Mouse (Mus musculus) intestine, embryonic 15.5 days (tissue): ENCODE data around the gene Dlg2. TPM values are rescaled to one million over a fixed set of nuclear protein-coding genes. Genes with fewer than 3 reads are reported as not detected.

Experiments used
- ATAC-seq: fragments of 200-750 bp; cut with Nextera tagmentation; 2 replicates; pipeline ENCODE4 v1.8.0; 2017; ENCODE audit warnings: moderate TSS enrichment, moderate library complexity
- H3K27ac ChIP-seq: fragments of 300-500 bp; sonication (generic); 2 replicates; pipeline ENCODE4 v1.5.1; 2015; ENCODE audit warnings: mild to moderate bottlenecking, inconsistent platforms
- H3K27me3 ChIP-seq: fragments of 300-500 bp; sonication (generic); replicated peaks from 2 replicates; pipeline ENCODE4 v1.6.1; 2015; ENCODE audit warnings: inconsistent platforms
- H3K36me3 ChIP-seq: fragments of 300-500 bp; sonication (generic); 2 replicates; pipeline ENCODE4 v1.6.1; 2015; ENCODE audit warnings: inconsistent platforms
- H3K4me1 ChIP-seq: fragments of 300-500 bp; sonication (generic); replicated peaks from 2 replicates; pipeline ENCODE4 v1.6.1; 2015; ENCODE audit warnings: inconsistent platforms
- H3K4me2 ChIP-seq: fragments of 300-500 bp; sonication (generic); replicated peaks from 2 replicates; pipeline ENCODE4 v1.6.1; 2015; ENCODE audit warnings: mild to moderate bottlenecking, inconsistent platforms
- H3K4me3 ChIP-seq: fragments of 300-500 bp; sonication (generic); replicated peaks from 2 replicates; pipeline ENCODE4 v1.5.1; 2015; ENCODE audit warnings: inconsistent platforms
- H3K9ac ChIP-seq: fragments of 300-500 bp; sonication (generic); 2 replicates; pipeline ENCODE4 v1.6.1; 2015; ENCODE audit warnings: inconsistent platforms
- H3K9me3 ChIP-seq: fragments of 300-500 bp; sonication (generic); 2 replicates; pipeline ENCODE4 v1.6.1; 2016; ENCODE audit warnings: inconsistent platforms
- WGBS: fragments of 180-500 bp; shearing (Covaris S2); methylation state at CpG from one replicate; pipeline ENCODE4 v1.1.7; 2015; 5-methylcytosine and 5-hydroxymethylcytosine counted together
- polyA plus RNA-seq: library from polyadenylated mRNA; unstranded; fragments of >200 nt; fragmentation: Nextera tagmentation; extraction: Ambion mirVana; gene quantifications from 2 replicates; pipeline ENCODE4 v1.2.1, GENCODE M21; 2015

The Dlg2 gene
- polyA plus RNA-seq, 1 experiment from 2014 or later: 4.8 TPM

DNA sequence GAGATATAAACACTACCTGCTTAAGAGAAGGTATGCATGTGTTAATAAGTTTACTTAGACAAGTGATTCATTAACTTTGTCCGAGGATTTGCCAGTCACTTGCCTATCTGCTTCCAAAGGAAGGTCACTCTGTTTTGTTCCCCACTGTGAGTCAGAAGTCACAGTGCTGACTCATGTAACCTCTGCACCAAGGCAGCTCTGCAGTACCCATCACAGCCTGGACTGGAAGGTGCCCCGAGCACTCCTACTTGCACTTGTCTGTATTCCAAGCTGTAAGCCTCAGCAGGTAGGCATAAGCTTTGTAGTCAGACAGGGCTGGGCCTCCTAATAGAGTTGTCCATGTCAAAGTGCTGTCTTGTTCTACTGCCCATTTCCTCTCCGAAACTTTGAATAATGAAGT lies 1782.2 kb downstream of the Dlg2 start:
- Histone ChIP-seq H3K4me3 (no peak overlapping the region), H3K9ac (no peak overlapping the region), H3K27ac (no peak overlapping the region), H3K27me3 (no peaks in the 10 kb centered on the region), H3K9me3 (no peaks in the 10 kb centered on the region), H3K4me2 (no peak overlapping the region), H3K36me3 (no peaks in the 10 kb centered on the region), H3K4me1 (no peaks in the 10 kb centered on the region)
- peak; percentile 92 for ATAC-seq
- WGBS: 53% methylated on average over 3 of the region's 3 CpGs

DNA sequence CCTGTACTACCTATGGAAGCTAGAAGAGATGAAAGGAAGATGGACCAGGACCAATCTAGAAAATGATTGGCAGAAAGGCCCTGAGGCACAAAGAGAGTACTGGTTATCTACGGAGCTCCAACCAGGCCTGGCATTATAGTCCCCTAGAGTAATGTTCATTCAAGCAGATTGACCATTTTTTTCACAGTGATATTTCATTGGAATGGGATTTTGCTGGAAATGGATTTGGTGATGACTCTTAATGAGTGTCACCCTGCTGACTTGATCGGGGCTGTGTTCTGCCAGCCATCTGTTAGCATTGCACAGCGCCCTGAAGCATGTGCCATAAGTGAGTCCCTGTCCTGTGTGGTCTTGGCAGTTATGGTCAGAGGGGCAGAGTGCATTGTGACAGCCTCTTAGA lies 1787.9 kb downstream of the Dlg2 start:
- no peaks in the 10 kb centered on the region for H3K9me3 ChIP-seq
- H3K4me2 ChIP-seq: no peak overlapping the region
- H3K9ac ChIP-seq: no peak overlapping the region
- H3K4me1 ChIP-seq: no peaks in the 10 kb centered on the region
- 79% methylated on average over 3 of the region's 3 CpGs for WGBS
- no peak overlapping the region for H3K4me3 ChIP-seq
- H3K27ac ChIP-seq: no peak overlapping the region
- no peaks in the 10 kb centered on the region for H3K36me3 ChIP-seq
- ATAC-seq: no peak
- H3K27me3 ChIP-seq: no peaks in the 10 kb centered on the region

DNA sequence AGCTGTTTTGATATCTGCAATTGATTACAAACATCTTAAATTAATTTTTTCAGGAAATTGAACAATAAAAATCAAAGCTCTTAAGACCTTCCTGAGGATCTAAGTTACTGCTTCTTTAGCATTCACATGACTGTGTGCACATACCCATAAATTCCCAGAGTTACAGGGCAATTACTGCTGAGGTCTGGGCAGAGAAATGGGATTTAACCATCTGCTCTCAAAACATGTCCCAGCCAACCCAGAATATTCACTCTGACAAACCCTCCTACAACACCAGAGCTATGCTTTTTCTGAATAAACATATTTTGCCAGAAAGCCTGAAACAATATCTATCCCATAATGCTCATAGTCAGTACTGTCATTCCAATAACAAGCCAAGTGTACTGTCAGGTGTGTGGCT lies 1788.5 kb downstream of the Dlg2 start:
- no peak for ATAC-seq
- no peak overlapping the region for H3K27ac ChIP-seq
- H3K27me3 ChIP-seq: no peaks in the 10 kb centered on the region
- H3K9me3 ChIP-seq: no peaks in the 10 kb centered on the region
- no peak overlapping the region for H3K9ac ChIP-seq
- H3K4me3 ChIP-seq: no peak overlapping the region
- no peaks in the 10 kb centered on the region for H3K4me1 ChIP-seq
- H3K36me3 ChIP-seq: no peaks in the 10 kb centered on the region
- no peak overlapping the region for H3K4me2 ChIP-seq

DNA sequence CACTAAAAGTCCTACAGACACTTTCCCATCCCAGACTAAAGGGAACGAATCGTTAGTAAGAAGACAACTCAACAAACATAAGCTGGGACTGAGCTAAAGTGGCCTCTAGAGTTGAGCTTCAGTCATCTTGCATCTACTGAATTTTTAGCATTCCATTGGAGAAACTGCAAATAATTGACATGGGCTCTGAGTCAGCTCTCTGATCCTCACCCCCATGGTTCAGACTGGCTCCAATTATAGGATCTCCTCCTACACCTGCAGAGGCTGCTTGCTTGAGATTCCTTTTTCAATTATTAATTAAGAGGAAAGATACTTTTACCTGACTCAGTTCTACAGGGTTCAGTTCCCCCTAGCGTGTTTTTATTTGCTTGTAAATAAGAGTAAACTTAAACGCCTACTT lies 1798.9 kb downstream of the Dlg2 start:
- Histone ChIP-seq H3K4me2 (no peak overlapping the region), H3K27ac (no peak overlapping the region), H3K9ac (no peak overlapping the region), H3K4me3 (no peak overlapping the region), H3K4me1 (no peaks in the 10 kb centered on the region), H3K36me3 (no peaks in the 10 kb centered on the region), H3K27me3 (no peaks in the 10 kb centered on the region), H3K9me3 (no peaks in the 10 kb centered on the region)
- no peak for ATAC-seq
- WGBS: 76% methylated on average over 4 of the region's 4 CpGs

DNA sequence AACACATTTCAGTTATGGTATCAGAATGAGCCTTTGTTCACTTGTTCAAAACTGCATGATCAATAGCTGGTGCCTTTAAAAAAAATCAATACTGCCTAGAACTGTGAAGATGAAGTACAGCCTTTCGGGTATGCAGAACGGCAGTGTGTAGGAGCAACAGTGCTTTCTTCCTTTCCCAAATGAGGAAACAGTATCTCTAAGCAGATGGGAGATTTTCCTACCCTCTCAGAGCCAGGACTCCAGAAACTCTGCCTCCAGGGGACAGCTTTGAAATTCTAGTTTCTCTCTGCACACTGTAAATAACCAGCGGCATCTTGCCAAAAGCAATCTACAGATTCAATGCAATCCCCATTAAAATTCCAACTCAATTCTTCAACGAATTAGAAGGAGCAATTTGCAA lies 1801.2 kb downstream of the Dlg2 start:
- ATAC-seq: no peak
- H3K9ac ChIP-seq: no peak overlapping the region
- H3K9me3 ChIP-seq: no peaks in the 10 kb centered on the region
- no peaks in the 10 kb centered on the region for H3K36me3 ChIP-seq
- H3K4me3 ChIP-seq: no peak overlapping the region
- no peaks in the 10 kb centered on the region for H3K27me3 ChIP-seq
- 63% methylated on average over 4 of the region's 4 CpGs for WGBS
- H3K27ac ChIP-seq: no peak overlapping the region
- H3K4me1 ChIP-seq: no peaks in the 10 kb centered on the region
- H3K4me2 ChIP-seq: no peak overlapping the region

DNA sequence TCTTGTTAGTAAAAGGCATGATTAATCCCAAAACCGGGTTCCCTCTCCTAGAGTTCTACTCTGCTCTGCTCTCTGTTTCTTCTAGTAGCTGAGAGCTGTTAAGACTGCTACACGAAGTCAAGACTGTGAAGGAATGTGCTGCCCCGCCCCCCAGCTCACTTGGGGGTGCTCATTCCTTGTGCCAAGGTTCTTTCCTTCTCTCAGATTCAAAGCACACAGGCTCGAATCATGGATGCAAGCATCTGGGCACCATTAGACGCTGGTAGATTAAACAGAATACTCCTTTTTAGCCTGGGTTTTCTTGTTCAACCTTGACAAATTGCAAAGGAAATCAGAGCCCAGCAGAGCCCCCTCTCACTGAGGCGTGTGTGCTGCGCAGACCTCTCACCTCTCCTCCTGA lies 1804.5 kb downstream of the Dlg2 start:
- 32% methylated on average over 7 of the region's 7 CpGs for WGBS
- no peak overlapping the region for H3K4me3 ChIP-seq
- H3K36me3 ChIP-seq: no peaks in the 10 kb centered on the region
- no peaks in the 10 kb centered on the region for H3K4me1 ChIP-seq
- H3K4me2 ChIP-seq: no peak overlapping the region
- no peaks in the 10 kb centered on the region for H3K9me3 ChIP-seq
- no peak overlapping the region for H3K9ac ChIP-seq
- H3K27ac ChIP-seq: no peak overlapping the region
- no peak for ATAC-seq
- no peaks in the 10 kb centered on the region for H3K27me3 ChIP-seq

DNA sequence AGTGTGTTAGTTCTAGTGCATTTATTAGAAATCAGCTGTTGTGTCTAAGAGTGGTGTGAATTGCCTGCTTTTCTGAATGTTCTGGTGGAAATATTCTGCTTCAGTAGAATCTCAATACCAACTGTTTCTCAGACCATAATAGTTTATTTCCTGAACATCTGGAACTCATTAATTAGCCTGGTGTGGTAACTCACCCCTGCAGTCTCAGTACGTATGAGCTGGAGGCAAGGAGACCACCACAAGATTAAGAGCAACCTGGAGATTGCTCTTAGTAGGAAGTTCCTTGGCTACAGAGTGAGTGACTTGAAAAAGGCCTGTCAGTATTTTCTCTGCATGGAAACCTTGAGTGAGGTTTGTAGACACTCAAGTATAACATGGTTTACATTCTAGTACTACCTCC lies 1810.6 kb downstream of the Dlg2 start:
- WGBS: 34% methylated on average over 1 of the region's 1 CpGs
- H3K4me1 ChIP-seq: no peaks in the 10 kb centered on the region
- no peak overlapping the region for H3K4me2 ChIP-seq
- H3K27ac ChIP-seq: no peak overlapping the region
- H3K9ac ChIP-seq: no peak overlapping the region
- no peaks in the 10 kb centered on the region for H3K9me3 ChIP-seq
- no peak overlapping the region for H3K4me3 ChIP-seq
- H3K27me3 ChIP-seq: no peaks in the 10 kb centered on the region
- ATAC-seq: no peak
- H3K36me3 ChIP-seq: no peaks in the 10 kb centered on the region

DNA sequence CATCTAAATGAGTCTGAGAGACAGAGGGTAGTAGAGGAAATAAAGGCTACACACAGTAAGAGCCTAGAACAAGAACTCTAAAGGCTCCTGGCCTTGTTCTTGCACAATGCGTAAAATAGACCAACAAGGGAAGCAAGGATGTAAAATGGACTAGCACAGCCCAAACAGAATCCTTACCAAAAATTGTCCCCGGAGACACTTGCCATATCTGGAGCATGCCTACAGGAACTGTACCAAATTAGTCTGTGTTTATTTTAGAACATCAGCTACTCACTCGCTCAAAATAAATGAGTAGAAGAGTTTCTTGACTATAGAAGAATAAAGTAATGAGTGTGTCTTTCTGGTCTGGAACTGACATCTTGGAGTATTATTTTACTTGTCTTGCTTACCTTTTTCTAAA lies 1812.3 kb downstream of the Dlg2 start:
- no peaks in the 10 kb centered on the region for H3K4me1 ChIP-seq
- H3K36me3 ChIP-seq: no peaks in the 10 kb centered on the region
- H3K4me2 ChIP-seq: no peak overlapping the region
- WGBS: 86% methylated on average over 3 of the region's 3 CpGs
- H3K9me3 ChIP-seq: no peaks in the 10 kb centered on the region
- no peaks in the 10 kb centered on the region for H3K27me3 ChIP-seq
- no peak overlapping the region for H3K27ac ChIP-seq
- no peak overlapping the region for H3K4me3 ChIP-seq
- ATAC-seq: no peak
- no peak overlapping the region for H3K9ac ChIP-seq

DNA sequence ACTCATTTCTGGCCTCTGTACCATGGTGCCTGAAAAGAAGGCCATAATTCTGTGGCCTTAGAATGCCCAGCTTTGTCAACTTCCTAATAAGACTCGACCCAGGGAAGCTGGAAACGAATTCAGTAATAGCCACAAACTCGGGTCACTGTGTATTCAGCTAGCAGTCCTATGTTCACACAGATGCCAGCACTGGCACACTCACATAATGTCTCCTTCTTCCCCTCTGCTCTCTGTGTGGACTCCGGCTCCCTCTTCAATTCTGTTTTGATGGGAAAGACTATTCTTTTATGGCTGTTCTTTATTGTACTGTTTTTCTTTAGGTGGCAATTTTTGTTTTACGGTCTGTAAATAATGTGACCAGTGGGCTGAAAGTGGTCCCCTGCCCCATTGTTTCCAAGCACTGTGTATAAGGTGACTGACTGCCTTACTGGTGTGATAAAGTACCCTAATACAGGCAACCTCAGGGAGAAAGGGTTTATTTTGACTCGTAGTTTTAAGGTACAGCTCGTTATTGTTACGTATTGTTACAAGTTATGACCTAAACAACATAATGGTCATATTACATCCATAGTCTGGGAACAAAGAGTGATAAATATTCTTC lies 1816.5 kb downstream of the Dlg2 start:
- H3K36me3 ChIP-seq: no peaks in the 10 kb centered on the region
- H3K9me3 ChIP-seq: no peaks in the 10 kb centered on the region
- 80% methylated on average over 8 of the region's 8 CpGs for WGBS
- ATAC-seq: no peak
- H3K9ac ChIP-seq: no peak overlapping the region
- no peaks in the 10 kb centered on the region for H3K4me1 ChIP-seq
- H3K27ac ChIP-seq: no peak overlapping the region
- H3K4me3 ChIP-seq: no peak overlapping the region
- H3K4me2 ChIP-seq: no peak overlapping the region
- H3K27me3 ChIP-seq: no peaks in the 10 kb centered on the region

DNA sequence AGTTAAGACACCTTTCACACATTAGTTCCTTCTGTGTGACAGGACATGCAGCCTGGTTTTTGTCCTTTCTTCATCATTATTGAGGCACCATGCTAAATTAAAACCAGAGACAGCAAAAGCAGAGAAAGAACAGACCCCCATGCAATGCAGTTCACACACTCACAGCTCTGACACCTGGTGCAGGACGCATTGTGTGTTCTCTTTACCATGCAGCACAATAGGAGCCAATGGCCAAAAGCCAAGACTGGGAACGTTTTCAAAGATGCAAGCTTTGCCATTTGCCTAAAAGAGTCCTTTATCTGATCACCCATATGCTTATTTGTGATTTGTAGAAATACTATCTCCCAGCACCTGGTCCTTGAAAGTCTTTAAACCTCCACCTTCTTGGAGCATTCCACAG lies 1824.6 kb downstream of the Dlg2 start:
- WGBS: 54% methylated on average over 2 of the region's 2 CpGs
- H3K9me3 ChIP-seq: no peaks in the 10 kb centered on the region
- no peak overlapping the region for H3K27ac ChIP-seq
- H3K4me3 ChIP-seq: no peak overlapping the region
- H3K27me3 ChIP-seq: no peaks in the 10 kb centered on the region
- H3K4me1 ChIP-seq: no peaks in the 10 kb centered on the region
- H3K9ac ChIP-seq: no peak overlapping the region
- no peak for ATAC-seq
- H3K36me3 ChIP-seq: no peaks in the 10 kb centered on the region
- no peak overlapping the region for H3K4me2 ChIP-seq

DNA sequence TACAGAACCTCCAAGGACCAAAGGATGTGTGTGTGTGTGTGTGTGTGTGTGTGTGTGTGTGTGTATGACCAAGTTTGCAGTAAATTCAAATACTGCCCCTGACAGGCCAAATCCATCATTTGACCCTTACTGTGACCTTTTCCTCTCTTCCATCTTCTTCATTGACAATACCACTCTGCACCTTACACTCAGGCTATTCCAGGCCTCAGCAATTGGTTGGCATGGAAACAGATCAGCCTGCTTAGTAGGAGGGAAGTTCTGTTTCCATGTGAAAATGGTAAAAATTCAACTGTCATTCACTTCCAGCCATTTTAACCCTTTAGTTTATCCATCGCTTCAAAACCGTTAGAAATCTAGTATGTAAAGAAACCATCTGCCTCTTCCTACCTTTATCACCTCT lies 1831.2 kb downstream of the Dlg2 start:
- ATAC-seq: no peak
- H3K36me3 ChIP-seq: no peaks in the 10 kb centered on the region
- no peaks in the 10 kb centered on the region for H3K27me3 ChIP-seq
- H3K9ac ChIP-seq: no peak overlapping the region
- H3K4me1 ChIP-seq: no peaks in the 10 kb centered on the region
- H3K4me2 ChIP-seq: no peak overlapping the region
- H3K27ac ChIP-seq: no peak overlapping the region
- no peaks in the 10 kb centered on the region for H3K9me3 ChIP-seq
- 95% methylated on average over 2 of the region's 2 CpGs for WGBS
- H3K4me3 ChIP-seq: no peak overlapping the region

DNA sequence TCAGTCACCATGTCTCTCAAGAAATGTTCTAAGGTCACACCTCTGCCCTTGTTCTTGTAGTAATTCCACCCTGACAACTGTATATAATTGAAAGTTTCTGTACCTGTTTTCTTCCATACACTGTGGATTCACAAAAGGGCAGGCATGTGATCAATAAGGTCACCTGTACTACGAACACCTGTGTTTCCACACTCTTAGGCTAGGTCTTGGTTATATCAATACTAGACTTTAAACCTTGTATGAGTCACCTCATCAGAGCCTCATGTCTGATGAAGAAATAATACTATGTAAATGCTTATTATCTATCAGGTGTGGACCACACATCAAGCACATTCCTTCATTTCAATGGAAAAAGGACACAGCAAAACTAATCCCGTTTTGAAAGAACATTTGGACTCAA lies 1831.7 kb downstream of the Dlg2 start:
- no peak overlapping the region for H3K4me3 ChIP-seq
- WGBS: 73% methylated on average over 2 of the region's 2 CpGs
- no peak overlapping the region for H3K9ac ChIP-seq
- no peaks in the 10 kb centered on the region for H3K9me3 ChIP-seq
- H3K27ac ChIP-seq: no peak overlapping the region
- no peaks in the 10 kb centered on the region for H3K36me3 ChIP-seq
- ATAC-seq: no peak
- no peak overlapping the region for H3K4me2 ChIP-seq
- no peaks in the 10 kb centered on the region for H3K4me1 ChIP-seq
- no peaks in the 10 kb centered on the region for H3K27me3 ChIP-seq

DNA sequence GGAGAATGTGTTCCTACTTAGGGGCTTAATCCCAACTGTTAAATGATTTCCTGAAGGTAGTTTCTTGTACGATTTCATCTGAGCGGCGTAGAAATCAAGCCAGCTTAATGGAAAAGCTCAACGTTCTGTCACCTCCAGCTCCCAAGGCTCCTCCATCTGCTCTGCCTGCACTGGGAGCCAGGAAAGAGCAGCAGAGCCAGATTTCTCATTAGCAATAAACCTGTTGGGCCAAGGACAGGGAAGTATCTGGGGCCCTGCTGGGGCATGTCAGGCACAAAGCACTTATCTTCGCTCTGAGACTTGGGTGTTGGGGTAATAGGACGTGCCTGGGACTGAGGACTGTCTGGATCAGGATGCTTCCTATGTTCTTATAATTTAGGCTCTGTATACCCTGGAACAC lies 1839.9 kb downstream of the Dlg2 start:
- Histone ChIP-seq H3K4me1 (no peaks in the 10 kb centered on the region), H3K27ac (no peak overlapping the region), H3K4me2 (no peak overlapping the region), H3K36me3 (no peaks in the 10 kb centered on the region), H3K9ac (no peak overlapping the region), H3K4me3 (no peak overlapping the region), H3K9me3 (no peaks in the 10 kb centered on the region), H3K27me3 (no peaks in the 10 kb centered on the region)
- 77% methylated on average over 6 of the region's 6 CpGs for WGBS
- ATAC-seq: 0 out of 2 replicates have a peak, but pooled peaks have one; percentile 23
